ENCODE assay signal across 8 mouse cellular contexts in the genomic region with DNA sequence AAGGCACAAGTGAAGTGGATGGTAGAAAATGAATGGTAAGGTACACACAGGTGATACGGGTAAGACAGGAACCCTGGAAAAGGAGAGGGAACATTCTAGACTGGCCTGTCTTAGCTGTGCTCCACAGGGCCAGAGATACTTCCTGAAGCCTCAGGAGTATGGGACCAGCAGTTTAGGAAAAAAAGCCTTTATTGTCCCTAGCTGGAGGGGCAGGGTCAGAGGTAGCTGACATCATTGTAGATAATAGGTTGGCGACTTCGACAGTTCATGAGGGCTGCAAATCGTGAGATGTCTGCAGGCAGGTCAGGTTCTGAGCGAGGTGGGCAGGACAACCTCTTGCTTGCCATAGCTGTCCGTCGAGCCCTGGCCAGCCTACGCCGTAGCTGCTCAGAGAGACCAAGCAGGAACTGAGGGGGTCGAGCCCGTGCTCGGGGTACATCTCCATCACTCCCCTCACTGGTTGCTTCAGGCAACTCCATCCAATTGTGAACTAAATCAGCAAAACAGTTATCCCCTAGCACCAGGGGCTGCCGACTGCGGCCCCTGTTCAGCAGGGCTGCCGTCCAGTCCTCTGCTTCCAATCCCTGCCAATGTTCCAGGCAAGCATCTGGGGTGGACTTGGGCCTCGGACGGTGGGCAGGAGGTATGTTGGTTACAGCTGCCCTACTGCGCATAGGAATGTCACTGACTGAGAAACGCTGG. TPM values are rescaled to one million over a fixed set of nuclear protein-coding genes. Genes with fewer than 3 reads are reported as not detected.
A peak's percentile ranks its signal among the peaks of the same experiment; 100 is the strongest.
DNase-seq lines count a peak whose midpoint lies in the region; ATAC-seq and TF ChIP-seq lines count a peak whose summit lies in the region.

No protein-coding gene starts in this region.

- no peak for ATAC-seq in kidney, embryonic 14.5 days (ENCODE audit: low FRiP score, low TSS enrichment)
- ATAC-seq in embryonic facial prominence, embryonic 15.5 days (ENCODE audit: insufficient number of reproducible peaks, low FRiP score, low TSS enrichment, low read depth), result no peak
- ATAC-seq in hindbrain, postnatal 0 days, result no peak
- ATAC-seq in midbrain, embryonic 11.5 days (ENCODE audit: low FRiP score), result no peak

- DNase-seq in kidney, adult 11 months, result no peak
- DNase-seq in hindbrain, postnatal 0 days (ENCODE audit: low spot score), result no peak
- peak; percentile 72 for DNase-seq in midbrain, embryonic 11.5 days (ENCODE audit: low spot score, missing footprints)
- no peak for DNase-seq in cerebellum, postnatal 25 days
- no peak for DNase-seq in adrenal gland, postnatal 4 days (ENCODE audit: low spot score in 2 of 2)
- DNase-seq in ovary, postnatal 36 days (ENCODE audit: low spot score), result no peak

- H3K9me3 ChIP-seq in kidney, embryonic 14.5 days (ENCODE audit: control insufficient read depth, low read length), result no peaks in the 10 kb centered on the region
- H3K9me3 ChIP-seq in embryonic facial prominence, embryonic 15.5 days (replicated peaks), result no peaks in the 10 kb centered on the region
- no peaks in the 10 kb centered on the region for H3K9me3 ChIP-seq in hindbrain, postnatal 0 days (ENCODE audit: low read length)
- H3K9me3 ChIP-seq in midbrain, embryonic 11.5 days (ENCODE audit: control insufficient read depth, low read length), result no peaks in the 10 kb centered on the region

- H3K9ac ChIP-seq in kidney, embryonic 14.5 days (ENCODE audit: low read depth, low read length), result peak overlapping the region; percentile 79
- H3K9ac ChIP-seq in embryonic facial prominence, embryonic 15.5 days, result peak overlapping the region; percentile 61
- H3K9ac ChIP-seq in hindbrain, postnatal 0 days (replicated peaks; ENCODE audit: low read length), result no peak overlapping the region
- H3K9ac ChIP-seq in midbrain, embryonic 11.5 days (ENCODE audit: low read length), result peak overlapping the region; percentile 60; the same call in 1 of the 2 replicates

- no peaks in the 10 kb centered on the region for H3K27me3 ChIP-seq in kidney, embryonic 14.5 days (ENCODE audit: control insufficient read depth, insufficient read depth, low read length)
- no peaks in the 10 kb centered on the region for H3K27me3 ChIP-seq in embryonic facial prominence, embryonic 15.5 days
- no peaks in the 10 kb centered on the region for H3K27me3 ChIP-seq in hindbrain, postnatal 0 days (ENCODE audit: insufficient read depth, low read length)
- H3K27me3 ChIP-seq in midbrain, embryonic 11.5 days (ENCODE audit: control insufficient read depth, insufficient read depth, low read length), result peaks cover 10% of the 10 kb centered on the region

- 34% methylated on average over 19 of the region's 19 CpGs for WGBS in kidney, embryonic 14.5 days
- WGBS in embryonic facial prominence, embryonic 15.5 days, result 23% methylated on average over 19 of the region's 19 CpGs
- 71% methylated on average over 19 of the region's 19 CpGs for WGBS in hindbrain, postnatal 0 days
- 74% methylated on average over 19 of the region's 19 CpGs for WGBS in midbrain, embryonic 11.5 days

- H3K4me2 ChIP-seq in kidney, embryonic 14.5 days (replicated peaks; ENCODE audit: low read depth, low read length), result peak overlapping the region; percentile 45
- peak overlapping the region; percentile 80 for H3K4me2 ChIP-seq in embryonic facial prominence, embryonic 15.5 days (replicated peaks)
- peak overlapping the region; percentile 85 for H3K4me2 ChIP-seq in hindbrain, postnatal 0 days (ENCODE audit: low read depth, low read length)
- peak overlapping the region; percentile 88 for H3K4me2 ChIP-seq in midbrain, embryonic 11.5 days

- no peak for TF ChIP-seq CTCF in hindbrain, postnatal 0 days (IDR thresholded peaks at IDR 0.05; ENCODE audit: low read depth)

- peak overlapping the region; percentile 53 for H3K4me3 ChIP-seq in kidney, embryonic 14.5 days (ENCODE audit: low read length)
- peak overlapping the region; percentile 84 for H3K4me3 ChIP-seq in embryonic facial prominence, embryonic 15.5 days (replicated peaks)
- H3K4me3 ChIP-seq in hindbrain, postnatal 0 days (ENCODE audit: low read length), result peak overlapping the region; percentile 64
- peak overlapping the region; percentile 60; the same call in 1 of the 2 replicates for H3K4me3 ChIP-seq in midbrain, embryonic 11.5 days (ENCODE audit: low read depth, low read length)

- H3K4me1 ChIP-seq in kidney, embryonic 14.5 days (ENCODE audit: control insufficient read depth, insufficient read depth, low read length), result peaks cover 40% of the 10 kb centered on the region
- H3K4me1 ChIP-seq in embryonic facial prominence, embryonic 15.5 days, result peaks cover 63% of the 10 kb centered on the region
- peaks cover 10% of the 10 kb centered on the region; the same call in 1 of the 2 replicates for H3K4me1 ChIP-seq in hindbrain, postnatal 0 days (ENCODE audit: insufficient read depth, low read length)
- H3K4me1 ChIP-seq in midbrain, embryonic 11.5 days (ENCODE audit: control insufficient read depth, insufficient read depth, low read length), result peaks cover 6% of the 10 kb centered on the region

- peak overlapping the region; percentile 100 for H3K27ac ChIP-seq in kidney, embryonic 14.5 days (ENCODE audit: low read depth, low read length)
- H3K27ac ChIP-seq in embryonic facial prominence, embryonic 15.5 days (replicated peaks), result peak overlapping the region; percentile 98
- peak overlapping the region; percentile 79 for H3K27ac ChIP-seq in hindbrain, postnatal 0 days
- no peak overlapping the region; the same call in 1 of the 2 replicates for H3K27ac ChIP-seq in midbrain, embryonic 11.5 days (ENCODE audit: low read depth, low read length)

- H3K36me3 ChIP-seq in kidney, embryonic 14.5 days (ENCODE audit: control insufficient read depth, insufficient read depth, low read length), result peaks cover 5% of the 10 kb centered on the region; the same call in 1 of the 2 replicates
- H3K36me3 ChIP-seq in embryonic facial prominence, embryonic 15.5 days, result no peaks in the 10 kb centered on the region
- no peaks in the 10 kb centered on the region for H3K36me3 ChIP-seq in hindbrain, postnatal 0 days (ENCODE audit: insufficient read depth, low read length)
- H3K36me3 ChIP-seq in midbrain, embryonic 11.5 days (ENCODE audit: control insufficient read depth, insufficient read depth, low read length), result no peaks in the 10 kb centered on the region

RNA-seq across cellular contexts. Expression of gene Gm20661, which starts 1.3 kb away (rescaled TPM):
- 4.8 and 5.5 TPM in 2 replicates for polyA plus RNA-seq in kidney, embryonic 14.5 days (2014; fragmentation: Nextera tagmentation; extraction: Ambion mirVana)
- polyA plus RNA-seq in embryonic facial prominence, embryonic 15.5 days (2015; fragmentation: Nextera tagmentation; extraction: Ambion mirVana), result 6.4 and 6.9 TPM in 2 replicates
- 0.18 and 0.78 TPM in 2 replicates for total RNA-seq in hindbrain, postnatal 0 days (2014; rRNA removed)
- polyA plus RNA-seq in hindbrain, postnatal 0 days (2015; fragmentation: Nextera tagmentation; extraction: Ambion mirVana), result 0.54 TPM in 1 of 2 replicates, not detected in the other
- polyA plus RNA-seq in midbrain, embryonic 11.5 days (2014; fragmentation: Nextera tagmentation; extraction: Ambion mirVana), result 0.74 and 1.2 TPM in 2 replicates
- 1 to 10 TPM; 1.1 to 1.4 TPM for total RNA-seq in adrenal gland, postnatal 4 days (2021)

RNA-seq across cellular contexts. Expression of gene Inka1, which starts 1.5 kb away (rescaled TPM):
- 64.1 and 69.0 TPM in 2 replicates for polyA plus RNA-seq in kidney, embryonic 14.5 days (2014; fragmentation: Nextera tagmentation; extraction: Ambion mirVana)
- 90.4 and 97.1 TPM in 2 replicates for polyA plus RNA-seq in embryonic facial prominence, embryonic 15.5 days (2015; fragmentation: Nextera tagmentation; extraction: Ambion mirVana)
- 5.5 and 7.3 TPM in 2 replicates for total RNA-seq in hindbrain, postnatal 0 days (2014; rRNA removed)
- polyA plus RNA-seq in hindbrain, postnatal 0 days (2015; fragmentation: Nextera tagmentation; extraction: Ambion mirVana), result 16.6 and 18.0 TPM in 2 replicates
- 20.7 and 25.3 TPM in 2 replicates for polyA plus RNA-seq in midbrain, embryonic 11.5 days (2014; fragmentation: Nextera tagmentation; extraction: Ambion mirVana)
- 10 to 100 TPM; 16.0 to 16.6 TPM for total RNA-seq in adrenal gland, postnatal 4 days (2021)

RNA-seq across cellular contexts. Expression of gene Cdhr4, which starts 8.1 kb away (rescaled TPM):
- polyA plus RNA-seq in kidney, embryonic 14.5 days (2014; fragmentation: Nextera tagmentation; extraction: Ambion mirVana), result 8.8 and 9.6 TPM in 2 replicates
- polyA plus RNA-seq in embryonic facial prominence, embryonic 15.5 days (2015; fragmentation: Nextera tagmentation; extraction: Ambion mirVana), result 9.5 and 12.7 TPM in 2 replicates
- 1.2 and 1.5 TPM in 2 replicates for total RNA-seq in hindbrain, postnatal 0 days (2014; rRNA removed)
- polyA plus RNA-seq in hindbrain, postnatal 0 days (2015; fragmentation: Nextera tagmentation; extraction: Ambion mirVana), result 0.45 and 0.91 TPM in 2 replicates
- 2.2 and 3.3 TPM in 2 replicates for polyA plus RNA-seq in midbrain, embryonic 11.5 days (2014; fragmentation: Nextera tagmentation; extraction: Ambion mirVana)
- total RNA-seq in adrenal gland, postnatal 4 days (2021), result 1 to 10 TPM; 2.9 to 5.4 TPM

RNA-seq across cellular contexts. Expression of gene Uba7, which starts 8.9 kb away (rescaled TPM):
- polyA plus RNA-seq in kidney, embryonic 14.5 days (2014; fragmentation: Nextera tagmentation; extraction: Ambion mirVana), result 25.7 and 28.0 TPM in 2 replicates
- polyA plus RNA-seq in embryonic facial prominence, embryonic 15.5 days (2015; fragmentation: Nextera tagmentation; extraction: Ambion mirVana), result 22.4 and 28.0 TPM in 2 replicates
- total RNA-seq in hindbrain, postnatal 0 days (2014; rRNA removed), result 6.0 and 12.8 TPM in 2 replicates
- polyA plus RNA-seq in hindbrain, postnatal 0 days (2015; fragmentation: Nextera tagmentation; extraction: Ambion mirVana), result 6.2 and 7.4 TPM in 2 replicates
- polyA plus RNA-seq in midbrain, embryonic 11.5 days (2014; fragmentation: Nextera tagmentation; extraction: Ambion mirVana), result 5.5 and 7.5 TPM in 2 replicates
- total RNA-seq in adrenal gland, postnatal 4 days (2021), result 10 to 100 TPM; 21.8 to 32.0 TPM

RNA-seq across cellular contexts. Expression of gene Gm20662, which starts 11.9 kb away (rescaled TPM):
- polyA plus RNA-seq in kidney, embryonic 14.5 days (2014; fragmentation: Nextera tagmentation; extraction: Ambion mirVana), result 0.61 and 0.63 TPM in 2 replicates
- polyA plus RNA-seq in embryonic facial prominence, embryonic 15.5 days (2015; fragmentation: Nextera tagmentation; extraction: Ambion mirVana), result 0.52 and 0.64 TPM in 2 replicates
- 3.3 TPM in 1 of 2 replicates, not detected in the other for total RNA-seq in hindbrain, postnatal 0 days (2014; rRNA removed)
- 0.81 TPM in 1 of 2 replicates, not detected in the other for polyA plus RNA-seq in hindbrain, postnatal 0 days (2015; fragmentation: Nextera tagmentation; extraction: Ambion mirVana)
- polyA plus RNA-seq in midbrain, embryonic 11.5 days (2014; fragmentation: Nextera tagmentation; extraction: Ambion mirVana), result 0.82 TPM in 1 of 2 replicates, not detected in the other
- 1 to 10 TPM in 1 of 2 experiments, under 1 TPM in 1; 0.53 to 1.3 TPM for total RNA-seq in adrenal gland, postnatal 4 days (2021)
